Mouse (Mus musculus): Measurements from ENCODE around the gene Cntn4.

Cntn4 gene

DNA sequence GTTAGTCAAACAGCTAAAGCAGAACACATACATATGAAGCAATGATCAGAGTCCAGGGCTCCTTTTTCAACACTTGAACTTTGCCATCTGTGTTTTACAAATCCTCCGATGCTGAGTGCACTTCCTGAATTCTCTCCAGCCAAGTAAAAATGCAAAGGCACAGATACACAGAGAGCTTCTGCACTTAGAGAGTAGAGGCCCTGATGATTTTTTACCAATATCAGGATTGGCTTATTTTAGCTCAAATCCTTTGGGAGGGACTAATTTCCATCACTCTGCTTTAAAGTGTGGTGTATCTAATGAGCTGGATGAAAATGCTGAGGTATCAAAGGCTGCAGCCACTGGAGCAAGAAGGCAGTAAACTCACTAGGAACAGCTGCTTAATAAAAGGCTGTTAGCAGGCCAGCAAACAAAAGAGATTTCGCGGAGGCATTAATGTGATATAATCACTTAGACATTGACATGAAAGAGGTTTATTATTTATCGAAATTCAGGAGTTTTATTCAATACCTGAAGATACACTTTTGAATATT, 400.7 kb downstream of the Cntn4 start:
- no peak for DNase-seq (ENCODE audit: extremely low spot score, low read depth, low spot score)

DNA sequence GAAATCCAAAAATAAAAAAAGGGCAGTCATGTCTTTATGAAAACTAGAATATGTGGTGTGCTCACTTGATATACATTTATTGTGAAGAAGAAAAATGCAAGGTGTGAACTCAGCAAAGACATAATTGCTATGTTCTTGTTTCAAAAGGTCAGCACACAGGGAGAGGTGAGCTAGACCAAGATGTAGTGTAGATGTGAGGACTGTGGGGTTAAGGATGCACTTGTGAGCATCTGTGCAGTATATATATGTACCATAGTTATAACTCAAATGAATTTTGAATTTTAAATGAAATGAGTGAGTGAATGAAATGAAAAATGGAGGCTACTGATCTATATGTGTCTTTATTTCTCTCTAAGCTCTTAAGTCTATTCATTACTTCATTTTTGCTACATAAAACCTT, 401.2 kb downstream of the Cntn4 start:
- DNase-seq (ENCODE audit: extremely low spot score, low read depth, low spot score): no peak

DNA sequence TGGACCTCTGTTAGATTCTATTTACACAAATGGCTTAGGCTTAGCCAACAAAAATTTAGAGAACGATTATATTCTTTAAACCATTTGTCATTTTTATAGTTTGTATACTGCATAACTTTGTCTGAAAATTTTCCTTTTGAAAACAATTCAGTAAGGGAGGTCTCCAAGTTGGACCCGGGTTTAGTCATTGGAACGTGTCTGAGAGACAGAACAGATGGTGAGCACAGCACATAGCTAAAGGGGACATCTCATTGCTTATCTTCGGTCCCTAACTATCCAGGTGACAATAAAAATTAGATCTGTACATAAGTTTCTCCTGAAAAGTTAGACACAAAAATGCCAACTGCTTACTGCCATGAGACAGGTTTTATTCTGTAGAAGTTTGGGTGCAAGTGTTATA, 420.4 kb downstream of the Cntn4 start:
- DNase-seq (ENCODE audit: extremely low spot score, low read depth, low spot score): no peak

DNA sequence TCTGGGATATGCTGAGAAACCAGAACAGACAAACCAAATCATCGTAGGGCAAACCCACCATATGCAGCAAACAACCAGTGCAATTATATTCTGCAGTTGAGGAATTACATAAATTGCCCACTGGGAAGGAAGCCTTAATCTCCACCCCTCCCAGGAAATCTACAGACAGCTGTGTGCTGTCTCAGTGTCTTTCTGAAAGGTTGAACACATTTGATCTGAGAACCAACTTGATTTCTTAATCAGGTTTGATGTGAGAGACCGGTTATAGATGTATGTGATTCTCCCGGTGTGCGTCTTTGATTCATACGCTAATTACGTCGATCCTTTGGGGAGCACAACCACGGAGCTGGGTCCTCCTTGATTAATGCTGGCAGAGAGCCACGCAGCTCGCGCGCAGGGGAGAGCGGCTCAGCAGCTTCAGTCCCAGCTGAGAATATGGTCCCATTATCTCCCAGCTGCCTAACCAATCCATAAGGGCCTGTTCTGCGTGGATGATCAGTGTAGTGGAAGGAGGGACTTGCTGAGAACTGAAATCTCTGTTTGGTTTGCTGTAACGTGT, 441.1 kb downstream of the Cntn4 start:
- no peak for DNase-seq (ENCODE audit: extremely low spot score, low read depth, low spot score)

DNA sequence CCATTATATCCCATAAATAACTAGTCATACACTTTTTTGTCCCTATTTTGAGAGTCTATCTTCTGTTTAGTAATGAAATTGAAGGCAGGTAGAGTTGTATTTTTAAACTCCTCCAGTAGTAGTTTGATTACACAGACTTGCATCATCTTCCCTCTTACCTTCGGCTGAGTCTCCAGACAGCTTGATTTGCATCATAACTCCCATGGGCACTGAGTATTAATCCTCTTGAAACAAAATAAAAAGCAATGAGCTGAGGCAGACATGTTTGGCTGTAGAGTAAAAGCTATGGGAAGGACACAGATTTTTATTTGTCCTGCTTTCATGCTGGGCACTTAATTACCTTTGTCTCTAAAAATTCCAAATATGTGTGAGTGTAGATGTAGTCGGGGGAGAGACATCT, 476.1 kb downstream of the Cntn4 start:
- no peak for DNase-seq (ENCODE audit: extremely low spot score, low read depth, low spot score)

DNA sequence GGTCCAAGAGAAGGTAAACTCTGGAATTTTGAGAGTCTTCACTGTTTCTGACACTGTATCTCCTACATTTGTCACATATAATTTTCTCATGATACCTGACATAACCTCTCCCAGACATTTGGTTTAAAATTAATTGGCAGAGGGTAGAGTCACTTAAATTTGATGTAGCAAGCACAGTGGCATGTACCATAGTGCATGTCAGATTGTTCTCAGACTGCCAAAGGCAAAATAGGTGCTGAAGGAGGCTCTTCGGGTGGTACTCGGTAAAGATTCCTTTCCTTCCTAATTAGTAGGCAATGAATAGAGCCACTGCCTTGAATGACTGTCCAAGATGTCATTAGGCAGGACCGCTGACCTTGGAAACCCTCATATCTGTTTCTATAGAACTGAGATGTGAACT, 477.9 kb downstream of the Cntn4 start:
- no peak for DNase-seq (ENCODE audit: extremely low spot score, low read depth, low spot score)

DNA sequence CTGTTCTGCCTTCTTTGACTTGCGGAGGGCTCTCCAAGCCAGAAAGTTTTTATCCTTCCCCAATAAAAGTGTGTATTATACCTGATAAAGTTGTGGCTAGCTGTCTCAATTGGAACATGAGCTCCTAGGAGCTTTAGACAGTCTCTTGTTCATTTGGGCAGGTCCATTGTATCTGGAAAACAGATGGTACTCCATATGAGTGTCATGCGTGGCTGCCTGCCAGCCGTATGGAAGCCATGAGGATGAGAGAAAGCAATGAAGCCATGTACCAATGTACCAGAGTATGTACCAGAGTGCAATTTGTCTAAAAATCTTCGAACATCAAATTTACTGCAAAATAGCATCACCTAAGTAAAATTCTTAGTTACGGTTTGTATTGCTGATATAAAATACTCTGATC, 500.1 kb downstream of the Cntn4 start:
- no peak for DNase-seq (ENCODE audit: extremely low spot score, low read depth, low spot score)

DNA sequence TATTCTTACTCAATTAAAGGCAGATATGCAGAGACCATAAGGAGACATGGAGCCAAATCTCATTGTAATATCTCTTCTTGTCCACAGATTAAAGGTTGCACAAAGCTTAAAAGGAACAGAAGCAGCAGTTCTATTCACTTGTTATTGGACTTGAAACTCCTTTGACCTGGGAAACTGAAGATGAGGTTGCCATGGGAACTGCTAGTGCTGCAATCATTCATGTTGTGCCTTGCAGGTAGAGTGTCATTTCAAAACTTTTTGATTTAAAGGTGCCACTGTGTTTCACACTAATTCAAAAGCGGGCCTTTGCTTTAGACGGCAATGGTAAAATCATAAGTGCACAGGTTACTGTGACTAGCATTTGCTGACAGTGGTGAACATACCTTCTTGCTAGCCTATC, 504.1 kb downstream of the Cntn4 start:
- no peak for DNase-seq (ENCODE audit: extremely low spot score, low read depth, low spot score)

DNA sequence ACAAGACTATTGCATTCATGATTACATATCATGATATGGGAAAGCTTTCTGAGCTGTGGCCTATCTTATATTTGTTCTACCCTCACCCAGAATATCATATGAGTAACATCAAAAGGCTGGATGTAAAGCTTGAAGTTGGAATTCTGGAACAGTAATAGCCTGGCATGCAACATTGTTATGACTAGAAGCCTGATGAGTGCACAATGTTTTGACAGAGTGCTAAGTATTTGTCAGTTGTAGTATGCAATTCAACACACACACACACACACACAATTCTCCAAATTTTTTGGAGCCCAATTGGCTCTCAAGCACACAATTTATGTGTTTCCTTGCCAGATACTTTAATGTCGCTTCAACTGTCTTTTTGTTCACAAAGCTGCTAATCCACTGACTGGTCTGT, 523.5 kb downstream of the Cntn4 start:
- no peak for DNase-seq (ENCODE audit: extremely low spot score, low read depth, low spot score)

DNA sequence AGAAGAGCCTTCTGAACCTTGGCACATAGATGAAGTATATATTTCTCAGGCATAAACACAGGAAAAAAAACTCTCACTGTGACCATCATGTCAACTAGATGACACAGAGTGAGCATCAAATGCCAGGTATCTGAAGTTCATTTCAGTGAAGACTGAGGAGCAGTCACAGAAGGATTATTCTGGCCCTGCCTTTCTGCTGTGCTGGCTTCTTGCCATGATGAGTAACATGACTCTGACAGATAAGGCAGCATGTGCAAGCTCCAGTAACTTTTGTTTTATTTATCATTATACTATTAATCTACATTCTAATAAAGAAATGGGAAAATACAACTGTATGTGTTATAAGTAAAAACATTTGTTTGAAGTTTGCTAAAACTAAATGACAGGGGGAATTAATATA, 529.9 kb downstream of the Cntn4 start:
- DNase-seq (ENCODE audit: extremely low spot score, low read depth, low spot score): no peak

DNA sequence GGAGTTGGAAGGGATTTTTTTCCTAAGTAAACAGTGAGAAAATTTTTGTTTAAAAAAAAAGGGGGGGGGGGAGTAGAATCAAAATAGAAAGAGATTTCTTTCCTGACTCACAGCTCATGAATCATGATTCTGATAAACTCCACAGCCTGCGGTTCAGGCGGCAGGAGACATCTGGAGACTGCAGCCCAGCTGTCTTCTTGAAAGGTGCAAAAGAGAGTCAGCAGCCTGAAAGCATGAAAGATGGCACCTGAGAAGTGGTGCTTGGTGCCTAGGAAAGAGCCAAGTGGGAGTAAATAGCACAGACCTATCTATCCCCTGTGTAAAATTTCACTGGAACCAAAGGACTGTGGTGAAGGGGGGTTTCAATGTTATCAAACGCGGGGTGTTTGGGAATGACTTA, 535.6 kb downstream of the Cntn4 start:
- DNase-seq (ENCODE audit: extremely low spot score, low read depth, low spot score): no peak

DNA sequence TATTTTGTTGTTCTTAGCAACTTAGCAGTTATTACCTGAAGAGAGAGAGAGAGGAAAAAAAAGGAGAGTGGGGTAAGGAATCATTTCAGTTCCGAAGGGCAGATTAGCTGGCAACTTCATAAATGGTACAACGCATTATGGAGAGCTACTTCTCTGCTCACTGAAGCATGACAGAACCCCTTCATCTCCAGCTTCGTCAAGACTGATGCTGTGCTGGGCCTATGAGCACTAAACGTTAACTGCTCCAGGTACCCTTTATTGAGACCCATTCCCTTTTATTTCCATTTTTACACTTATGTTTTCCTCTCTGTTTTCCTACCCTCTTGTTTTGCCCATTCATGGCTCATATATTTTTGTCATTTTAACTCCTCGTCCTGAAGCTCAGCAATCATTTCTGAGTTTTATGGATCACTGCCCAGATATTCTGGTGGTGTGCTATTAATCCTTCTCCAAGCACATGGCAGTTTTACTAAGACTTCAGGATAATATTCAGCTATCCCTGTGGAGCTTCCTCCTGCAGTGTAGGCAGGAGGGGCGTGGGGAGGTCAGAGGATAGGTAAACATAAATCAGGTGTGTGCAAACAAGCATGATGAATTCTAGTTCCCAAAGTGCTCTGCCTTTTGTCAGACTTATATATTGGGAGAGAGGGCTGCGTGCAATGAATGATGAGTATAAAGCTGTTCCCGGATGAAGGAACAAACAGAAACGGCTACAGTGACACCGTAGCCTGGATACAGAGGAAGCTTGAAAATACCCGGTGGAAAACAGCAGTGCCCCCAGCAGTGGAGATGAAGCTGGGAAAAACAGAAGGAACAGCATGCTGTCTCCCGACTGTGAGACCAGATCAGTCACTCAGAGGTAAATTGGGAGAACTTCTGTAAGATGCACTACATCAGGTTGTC, 559.8 kb downstream of the Cntn4 start:
- DNase-seq (ENCODE audit: extremely low spot score, low read depth, low spot score): no peak

DNA sequence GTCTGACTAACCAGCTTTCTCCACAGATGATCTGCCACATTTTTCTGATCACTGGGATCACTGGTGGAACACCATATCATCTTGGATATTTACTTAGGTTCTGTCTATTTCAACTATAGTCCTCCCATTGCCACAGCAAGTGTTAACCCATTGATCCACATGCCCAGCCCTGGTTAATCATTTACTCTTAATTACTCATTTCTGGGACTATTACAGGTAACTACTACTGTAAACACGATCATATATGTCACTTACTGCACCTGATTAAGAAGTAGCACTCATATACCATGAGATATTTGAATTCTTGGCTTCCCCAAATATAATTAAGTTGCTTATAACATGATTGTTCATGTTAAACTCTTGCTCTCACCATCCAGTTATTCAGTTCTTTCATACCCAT, 564.1 kb downstream of the Cntn4 start:
- DNase-seq (ENCODE audit: extremely low spot score, low read depth, low spot score): no peak

DNA sequence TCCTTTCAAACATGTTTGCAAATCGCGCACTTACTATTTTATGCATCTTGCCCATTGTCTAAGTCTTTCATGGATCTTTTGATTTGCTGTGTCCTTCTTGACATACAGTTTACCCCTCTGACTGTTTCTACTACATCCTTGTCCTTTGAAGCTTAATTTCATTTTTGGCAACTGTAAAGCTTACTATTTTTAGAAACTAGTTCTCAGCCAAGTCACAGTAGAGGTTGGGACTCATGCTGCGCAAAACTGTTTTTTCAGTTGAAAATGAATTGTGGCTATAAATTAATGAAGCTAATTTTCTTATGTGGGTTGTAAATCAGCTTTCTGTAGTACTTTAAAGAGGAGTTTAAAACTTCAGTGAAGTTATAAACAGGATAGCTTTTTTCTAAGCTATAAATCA, 585.9 kb downstream of the Cntn4 start:
- no peak for DNase-seq (ENCODE audit: extremely low spot score, low read depth, low spot score)

DNA sequence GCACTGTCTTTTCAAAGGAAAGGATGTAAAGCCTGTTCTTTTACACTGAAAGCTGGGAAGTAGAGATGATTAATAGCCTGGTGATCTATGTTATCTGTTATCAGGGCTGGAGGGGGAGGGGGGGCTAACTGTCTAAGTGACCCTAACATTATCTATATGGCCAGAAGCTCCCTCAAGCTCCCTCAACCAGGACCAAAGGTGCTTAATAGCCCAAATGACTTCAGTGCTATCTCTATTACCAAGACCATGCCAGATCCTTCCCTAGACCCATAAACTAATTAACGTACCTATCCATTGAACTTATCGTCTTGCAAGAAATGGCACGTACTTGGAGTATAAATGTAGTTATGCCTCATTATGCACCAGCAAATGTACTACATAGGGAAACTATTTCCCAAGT, 588.0 kb downstream of the Cntn4 start:
- no peak for DNase-seq (ENCODE audit: extremely low spot score, low read depth, low spot score)

DNA sequence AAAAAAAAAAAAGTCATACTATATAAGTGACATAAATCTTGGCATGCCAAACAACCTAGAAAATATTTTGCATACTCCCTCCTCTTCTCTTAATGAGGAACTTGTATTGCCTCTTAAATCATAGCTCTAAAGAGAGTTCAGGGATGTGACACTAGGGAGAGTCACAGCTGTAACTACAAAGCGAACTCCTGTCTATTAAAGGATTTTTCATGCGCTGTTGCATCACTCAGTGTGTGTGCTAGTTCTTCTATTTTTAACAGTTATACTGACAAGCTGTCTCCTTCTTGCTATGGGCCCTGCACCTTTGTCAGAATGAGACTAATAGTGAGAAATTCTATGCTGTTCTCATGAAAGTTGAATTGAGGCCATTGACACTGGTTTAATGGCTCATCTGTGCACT, 588.8 kb downstream of the Cntn4 start:
- DNase-seq (ENCODE audit: extremely low spot score, low read depth, low spot score): no peak

DNA sequence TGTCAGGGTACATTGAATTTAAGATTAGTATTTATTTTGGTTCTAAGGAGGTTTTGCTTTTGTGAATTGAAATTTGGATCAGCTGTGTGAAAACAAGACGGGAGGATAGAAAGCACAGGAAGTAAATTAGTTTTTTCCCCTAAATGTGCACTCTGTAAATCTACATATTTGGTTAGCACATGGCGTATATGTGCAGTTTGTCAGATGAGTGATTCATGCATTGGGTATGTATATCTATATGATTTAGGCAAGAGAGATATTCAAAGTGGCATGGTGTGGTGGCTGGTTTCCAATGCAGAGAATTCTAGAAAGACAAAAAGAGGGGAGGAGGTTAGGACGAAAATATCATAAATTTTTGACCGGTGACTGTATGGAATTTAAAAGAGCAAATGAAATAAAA, 591.3 kb downstream of the Cntn4 start:
- no peak for DNase-seq (ENCODE audit: extremely low spot score, low read depth, low spot score)

DNA sequence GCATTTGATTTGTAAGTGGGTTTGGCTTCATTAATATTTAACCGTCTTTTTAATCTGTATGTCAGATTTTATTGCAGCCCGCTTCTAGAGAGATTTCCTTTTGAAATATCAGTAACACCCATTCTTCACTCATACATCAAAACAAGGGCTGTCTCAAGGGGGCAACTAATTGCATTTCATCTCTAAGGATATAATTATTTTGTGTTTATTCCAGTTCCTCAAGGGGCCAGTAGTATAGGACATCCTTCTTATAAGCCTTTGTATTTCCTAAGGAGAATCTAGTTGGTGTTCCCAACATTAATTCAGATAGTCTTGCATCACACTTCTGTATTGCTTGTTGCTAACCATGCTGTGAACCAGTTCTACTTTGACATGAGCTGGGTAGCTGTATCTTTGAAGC, 599.7 kb downstream of the Cntn4 start:
- no peak for DNase-seq (ENCODE audit: extremely low spot score, low read depth, low spot score)

DNA sequence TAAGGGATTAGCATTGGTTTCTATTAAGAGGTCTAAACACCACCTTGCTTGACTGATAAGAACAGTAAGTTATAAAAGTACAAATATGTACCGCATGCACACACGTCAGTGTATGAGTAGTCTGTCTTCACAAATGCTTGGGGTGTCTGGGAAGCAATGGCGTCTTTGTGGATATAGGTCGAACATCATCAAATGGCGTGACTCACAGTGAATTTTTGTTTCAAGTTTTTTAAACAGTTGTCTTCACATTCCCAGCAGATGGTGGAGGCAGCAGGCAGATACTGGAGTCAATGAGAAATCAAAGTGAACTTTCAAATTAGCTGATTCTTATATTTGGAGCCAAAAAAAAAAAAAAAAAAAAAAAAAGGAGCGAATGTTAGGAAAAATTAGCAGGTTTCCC, 604.2 kb downstream of the Cntn4 start:
- no peak for DNase-seq (ENCODE audit: extremely low spot score, low read depth, low spot score)

DNA sequence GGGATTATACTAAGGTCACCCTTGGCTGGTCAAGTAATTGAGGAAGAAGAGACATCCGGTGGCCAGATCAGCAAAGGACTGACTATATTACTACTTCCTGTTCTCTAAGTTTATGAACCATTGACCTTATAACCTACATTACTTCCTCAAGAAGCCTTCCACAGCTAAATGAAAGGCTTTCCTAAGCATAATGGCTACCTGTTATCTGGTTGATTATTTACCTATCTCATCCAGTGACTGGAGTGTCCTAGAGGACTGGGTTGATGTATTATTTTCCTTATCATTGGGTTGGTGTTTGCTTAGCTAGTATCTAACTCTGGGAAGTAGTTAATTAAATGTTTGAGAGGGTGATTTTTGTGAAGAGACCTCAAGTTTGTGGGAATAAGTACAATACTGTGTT, 606.4 kb downstream of the Cntn4 start:
- no peak for DNase-seq (ENCODE audit: extremely low spot score, low read depth, low spot score)

DNA sequence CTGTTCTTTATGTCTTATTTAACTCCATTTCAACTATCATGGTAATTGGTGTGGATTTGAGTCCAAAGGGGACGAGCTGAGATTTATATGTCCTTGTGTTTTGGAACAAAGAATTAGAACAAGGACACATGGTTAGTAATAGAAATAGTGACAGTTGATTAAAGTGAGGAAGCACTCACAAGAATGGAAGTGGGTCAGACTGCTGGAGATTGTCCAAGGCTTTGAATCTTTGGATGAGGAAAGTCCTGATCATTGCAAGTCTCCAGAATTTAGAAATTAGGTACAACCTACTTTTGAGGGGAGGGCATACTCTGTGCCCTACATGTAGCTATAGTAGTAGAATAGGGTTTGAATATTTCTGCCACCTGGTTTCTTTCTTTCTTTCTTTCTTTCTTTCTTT, 622.0 kb downstream of the Cntn4 start:
- DNase-seq (ENCODE audit: extremely low spot score, low read depth, low spot score): no peak

DNA sequence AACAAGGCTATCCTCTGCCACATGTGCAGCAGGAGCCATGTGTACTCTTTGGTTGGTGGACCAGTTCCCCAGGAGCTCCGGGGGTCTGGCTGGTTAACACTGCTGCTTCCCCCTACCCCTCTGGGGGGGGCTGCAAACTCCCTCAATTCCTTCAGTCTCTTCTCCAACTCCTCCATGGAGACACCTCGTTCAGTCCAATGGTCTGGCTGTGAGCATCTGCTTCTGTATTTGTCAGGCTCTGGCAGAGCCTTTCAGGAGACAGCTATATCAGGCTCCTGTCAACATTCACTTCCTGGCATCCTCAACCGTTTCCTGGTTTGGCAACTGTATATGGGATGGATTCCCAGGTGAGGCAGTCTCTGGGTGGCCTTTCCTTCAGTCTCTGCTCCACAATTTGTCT, 622.7 kb downstream of the Cntn4 start:
- DNase-seq (ENCODE audit: extremely low spot score, low read depth, low spot score): no peak

DNA sequence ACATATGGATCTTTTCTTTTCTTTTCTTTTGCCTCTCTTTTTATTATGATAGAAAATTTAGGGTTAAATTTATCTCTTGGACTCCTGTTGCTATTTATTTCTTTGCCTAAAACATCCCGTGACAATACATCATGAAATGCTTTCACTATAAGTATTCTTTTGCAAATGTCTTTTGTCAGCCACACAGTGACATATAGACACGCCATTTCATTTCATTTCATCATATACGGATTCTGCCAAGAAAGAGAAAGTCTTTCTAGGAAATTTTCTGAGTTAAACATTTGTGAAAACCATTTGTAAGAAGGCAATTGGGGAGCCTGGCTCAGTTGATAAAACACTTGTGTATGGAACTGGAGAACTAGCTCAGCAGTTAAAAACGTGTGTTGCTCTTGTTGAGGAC, 625.0 kb downstream of the Cntn4 start:
- DNase-seq (ENCODE audit: extremely low spot score, low read depth, low spot score): no peak

Measured in hindlimb bud, embryonic 11.5 days (tissue).